In genomic region chr2:116028127-116028526, GRCm38 (mm10) we compare ENCODE assay signal across 14 mouse cellular contexts. TPM values are rescaled to one million over a fixed set of nuclear protein-coding genes. Genes with fewer than 3 reads are reported as not detected.
"Had no signal": no experiment of that assay in that cellular context is flagged by ENCODE, and none has a peak within 500 bp of the region (broad histone marks: within the 10 kb centered on the region; RNA-seq: fewer than 3 reads in every experiment).

No protein-coding gene starts in this region.

- ATAC-seq: lung, postnatal 0 days; midbrain, embryonic 13.5 days had no signal

- H3K9ac ChIP-seq: liver, embryonic 15.5 days; midbrain, embryonic 13.5 days had no signal

- H3K36me3 ChIP-seq: liver, embryonic 15.5 days had no signal

- H3K9me3 ChIP-seq: limb, embryonic 10.5 days; liver, embryonic 15.5 days; midbrain, embryonic 13.5 days had no signal

- H3K4me1 ChIP-seq: limb, embryonic 10.5 days; liver, embryonic 15.5 days; midbrain, embryonic 13.5 days had no signal

- H3K4me2 ChIP-seq: liver, embryonic 11.5 days; liver, embryonic 15.5 days; midbrain, embryonic 13.5 days had no signal

- H3K27ac ChIP-seq: left cerebral cortex, adult 2 months; limb, embryonic 10.5 days; liver, embryonic 15.5 days; midbrain, embryonic 13.5 days had no signal

- DNase-seq: kidney, postnatal 25 days; lung, adult 2 months; lung, postnatal 36 days; right cerebral cortex, adult 18-20 months; spleen, adult 18-20 months; thymus, adult 2 months; thymus, postnatal 25 days had no signal

- H3K4me3 ChIP-seq: left cerebral cortex, adult 2 months; limb, embryonic 10.5 days; liver, embryonic 15.5 days; midbrain, embryonic 13.5 days had no signal

- H3K27me3 ChIP-seq: liver, embryonic 15.5 days; midbrain, embryonic 13.5 days had no signal

RNA-seq across cellular contexts. Expression of gene Meis2, which starts 37.5 kb away (rescaled TPM):
- total RNA-seq: megakaryocyte progenitor cell, adult 5-6 weeks had no signal
